Mouse (Mus musculus): ENCODE data around the gene Gse1. TPM values are rescaled to one million over a fixed set of nuclear protein-coding genes. Genes with fewer than 3 reads are reported as not detected.

Gse1 gene
- total RNA-seq, 1 experiment from 2014 or later, result 16.6 TPM

- no peak for ATAC-seq (replicated peaks in 1 of 2; ENCODE audit: insufficient read depth in 1 of 2, low FRiP score in 2 of 2, low TSS enrichment in 1 of 2, low read depth in 1 of 2, poor library complexity in 2 of 2, severe bottlenecking in 2 of 2)
Observed at GRCm38 (mm10) chr8:120230081-120230480, 1.8 kb downstream of the Gse1 start.

- ATAC-seq (replicated peaks in 1 of 2; ENCODE audit: insufficient read depth in 1 of 2, low FRiP score in 2 of 2, low TSS enrichment in 1 of 2, low read depth in 1 of 2, poor library complexity in 2 of 2, severe bottlenecking in 2 of 2), result peak; percentile 59 to 66
Observed at GRCm38 (mm10) chr8:120230715-120231614, 2.7 kb downstream of the Gse1 start.

- ATAC-seq (replicated peaks in 1 of 2; ENCODE audit: insufficient read depth in 1 of 2, low FRiP score in 2 of 2, low TSS enrichment in 1 of 2, low read depth in 1 of 2, poor library complexity in 2 of 2, severe bottlenecking in 2 of 2), result no peak
Observed at GRCm38 (mm10) chr8:120231870-120232269, 3.6 kb downstream of the Gse1 start.

GRCm38 (mm10) chr8:120232398-120232797 is 4.1 kb downstream of the Gse1 start:
- ATAC-seq (replicated peaks in 1 of 2; ENCODE audit: insufficient read depth in 1 of 2, low FRiP score in 2 of 2, low TSS enrichment in 1 of 2, low read depth in 1 of 2, poor library complexity in 2 of 2, severe bottlenecking in 2 of 2), result no peak

GRCm38 (mm10) chr8:120232913-120233312 is 4.7 kb downstream of the Gse1 start:
- ATAC-seq (replicated peaks in 1 of 2; ENCODE audit: insufficient read depth in 1 of 2, low FRiP score in 2 of 2, low TSS enrichment in 1 of 2, low read depth in 1 of 2, poor library complexity in 2 of 2, severe bottlenecking in 2 of 2), result no peak

GRCm38 (mm10) chr8:120234457-120234856 is 6.2 kb downstream of the Gse1 start:
- no peak for ATAC-seq (replicated peaks in 1 of 2; ENCODE audit: insufficient read depth in 1 of 2, low FRiP score in 2 of 2, low TSS enrichment in 1 of 2, low read depth in 1 of 2, poor library complexity in 2 of 2, severe bottlenecking in 2 of 2)

GRCm38 (mm10) chr8:120234866-120235265 is 6.6 kb downstream of the Gse1 start:
- no peak for ATAC-seq (replicated peaks in 1 of 2; ENCODE audit: insufficient read depth in 1 of 2, low FRiP score in 2 of 2, low TSS enrichment in 1 of 2, low read depth in 1 of 2, poor library complexity in 2 of 2, severe bottlenecking in 2 of 2)

GRCm38 (mm10) chr8:120243222-120243621 is 15.0 kb downstream of the Gse1 start:
- ATAC-seq (replicated peaks in 1 of 2; ENCODE audit: insufficient read depth in 1 of 2, low FRiP score in 2 of 2, low TSS enrichment in 1 of 2, low read depth in 1 of 2, poor library complexity in 2 of 2, severe bottlenecking in 2 of 2), result no peak

GRCm38 (mm10) chr8:120243916-120244451 is 15.7 kb downstream of the Gse1 start:
- no peak for ATAC-seq (replicated peaks in 1 of 2; ENCODE audit: insufficient read depth in 1 of 2, low FRiP score in 2 of 2, low TSS enrichment in 1 of 2, low read depth in 1 of 2, poor library complexity in 2 of 2, severe bottlenecking in 2 of 2)

GRCm38 (mm10) chr8:120244553-120244952 is 16.3 kb downstream of the Gse1 start:
- ATAC-seq (replicated peaks in 1 of 2; ENCODE audit: insufficient read depth in 1 of 2, low FRiP score in 2 of 2, low TSS enrichment in 1 of 2, low read depth in 1 of 2, poor library complexity in 2 of 2, severe bottlenecking in 2 of 2), result no peak

- ATAC-seq (replicated peaks in 1 of 2; ENCODE audit: insufficient read depth in 1 of 2, low FRiP score in 2 of 2, low TSS enrichment in 1 of 2, low read depth in 1 of 2, poor library complexity in 2 of 2, severe bottlenecking in 2 of 2), result no peak
Observed at GRCm38 (mm10) chr8:120247618-120248017, 19.4 kb downstream of the Gse1 start.

GRCm38 (mm10) chr8:120248031-120248430 is 19.8 kb downstream of the Gse1 start:
- ATAC-seq (replicated peaks in 1 of 2; ENCODE audit: insufficient read depth in 1 of 2, low FRiP score in 2 of 2, low TSS enrichment in 1 of 2, low read depth in 1 of 2, poor library complexity in 2 of 2, severe bottlenecking in 2 of 2), result no peak

GRCm38 (mm10) chr8:120248451-120248850 is 20.2 kb downstream of the Gse1 start:
- no peak for ATAC-seq (replicated peaks in 1 of 2; ENCODE audit: insufficient read depth in 1 of 2, low FRiP score in 2 of 2, low TSS enrichment in 1 of 2, low read depth in 1 of 2, poor library complexity in 2 of 2, severe bottlenecking in 2 of 2)

- ATAC-seq (replicated peaks in 1 of 2; ENCODE audit: insufficient read depth in 1 of 2, low FRiP score in 2 of 2, low TSS enrichment in 1 of 2, low read depth in 1 of 2, poor library complexity in 2 of 2, severe bottlenecking in 2 of 2), result no peak
Observed at GRCm38 (mm10) chr8:120249800-120250336, 21.6 kb downstream of the Gse1 start.

- no peak for ATAC-seq (replicated peaks in 1 of 2; ENCODE audit: insufficient read depth in 1 of 2, low FRiP score in 2 of 2, low TSS enrichment in 1 of 2, low read depth in 1 of 2, poor library complexity in 2 of 2, severe bottlenecking in 2 of 2)
Observed at GRCm38 (mm10) chr8:120250750-120251410, 22.6 kb downstream of the Gse1 start.

- ATAC-seq (replicated peaks in 1 of 2; ENCODE audit: insufficient read depth in 1 of 2, low FRiP score in 2 of 2, low TSS enrichment in 1 of 2, low read depth in 1 of 2, poor library complexity in 2 of 2, severe bottlenecking in 2 of 2), result no peak
Observed at GRCm38 (mm10) chr8:120251411-120252035, 23.3 kb downstream of the Gse1 start.

- peak; percentile 27 to 30; a peak in 2 of 4 replicates for ATAC-seq (replicated peaks in 1 of 2; ENCODE audit: insufficient read depth in 1 of 2, low FRiP score in 2 of 2, low TSS enrichment in 1 of 2, low read depth in 1 of 2, poor library complexity in 2 of 2, severe bottlenecking in 2 of 2)
Observed at GRCm38 (mm10) chr8:120253626-120254025, 25.4 kb downstream of the Gse1 start.

All from hematopoietic stem cell, adult 5-6 weeks (primary cell).